Mouse (Mus musculus) brain, embryonic 14.5 days (tissue): ENCODE measurements around the gene Dbnl. TPM values are rescaled to one million over a fixed set of nuclear protein-coding genes. Genes with fewer than 3 reads are reported as not detected.

Source experiments
- DNase-seq: peaks from one replicate; pipeline ENCODE4 v3.0.0-alpha.2; 2011; ENCODE audit warnings: low read depth
- CTCF ChIP-seq: fragments of 200-500 bp; IDR thresholded peaks from 2 replicates; pipeline ENCODE4 v1.5.1; 2012; ENCODE audit warnings: inconsistent platforms, mild to moderate bottlenecking, moderate library complexity, borderline replicate concordance; ENCODE audit not compliant: insufficient read depth, insufficient read length; ENCODE audit errors: extremely low read depth
- POLR2A ChIP-seq: fragments of 200-500 bp; IDR thresholded peaks from 2 replicates; pipeline ENCODE4 v1.6.1; 2012; ENCODE audit warnings: mild to moderate bottlenecking, inconsistent platforms, borderline replicate concordance; ENCODE audit not compliant: poor library complexity, insufficient read depth, insufficient read length, severe bottlenecking; ENCODE audit errors: extremely low read depth
- polyA plus RNA-seq: library from polyadenylated mRNA; depleted of rRNA; stranded (reverse); fragments of >200 nt; gene quantifications from 2 replicates; pipeline ENCODE4 v1.2.3, GENCODE M21; 2012; rRNA removed

Gene Dbnl
- polyA plus RNA-seq, 1 experiment = 123 TPM

- peak; percentile 31 for DNase-seq
- TF ChIP-seq CTCF = no peak
- no peak for TF ChIP-seq POLR2A
Observed at GRCm38 (mm10) chr11:5850452-5850851, 62.2 kb downstream of the Dbnl start.

Other genes starting within 250 kb of the Dbnl start
- 13.9 and 14.6 TPM in 2 replicates for gene Ccdc117, start 246.3 kb upstream of the Dbnl start, polyA plus RNA-seq
- gene Ankrd36, start 218.8 kb upstream of the Dbnl start, polyA plus RNA-seq = 0.08 TPM in 1 of 2 replicates, not detected in the other
- 112 and 159 TPM in 2 replicates for gene Mrps24, start 72.8 kb upstream of the Dbnl start, polyA plus RNA-seq
- 20.6 and 25.9 TPM in 2 replicates for gene Urgcp, start 26.1 kb upstream of the Dbnl start, polyA plus RNA-seq
- gene Pgam2, start 15.2 kb downstream of the Dbnl start, polyA plus RNA-seq = 0.59 and 0.82 TPM in 2 replicates
- 18.9 and 24.5 TPM in 2 replicates for gene Polm, start 49.5 kb downstream of the Dbnl start, polyA plus RNA-seq
- 6.6 and 18.7 TPM in 2 replicates for gene Aebp1, start 73.5 kb downstream of the Dbnl start, polyA plus RNA-seq
- 78.0 and 126 TPM in 2 replicates for gene Pold2, start 89.8 kb downstream of the Dbnl start, polyA plus RNA-seq
- gene Myl7, start 110.3 kb downstream of the Dbnl start, polyA plus RNA-seq = 0.29 and 0.38 TPM in 2 replicates
- gene Gck, start 161.6 kb downstream of the Dbnl start, polyA plus RNA-seq = 5.9 and 6.4 TPM in 2 replicates
- gene Ykt6, start 167.2 kb downstream of the Dbnl start, polyA plus RNA-seq = 74.7 and 106 TPM in 2 replicates